Mouse (Mus musculus): ENCODE data around the gene Tmem158.

The Tmem158 gene

DNA sequence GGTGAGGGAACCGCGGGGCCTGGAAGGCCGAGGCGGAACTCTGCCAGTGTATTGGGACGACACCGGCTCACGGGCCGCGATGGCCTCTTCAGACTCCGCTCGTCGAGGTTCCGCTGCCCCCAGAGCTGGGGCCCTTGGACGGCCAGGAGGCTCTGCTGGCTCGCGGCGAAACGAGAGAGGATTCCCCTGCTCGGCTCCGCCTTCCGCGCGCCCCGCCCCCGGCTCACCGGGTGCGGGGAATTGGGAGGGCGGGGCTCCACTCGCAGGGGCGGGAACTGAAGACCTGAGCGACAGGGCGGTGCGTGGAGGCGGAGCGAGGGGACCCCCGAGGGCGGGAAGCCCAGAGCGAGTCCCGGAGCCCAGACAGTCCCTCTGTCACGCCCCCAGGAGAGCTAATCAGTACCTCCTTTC, at the start of gene Tmem158:
Gene Tmem158, minus strand, starts transcription at position 154 of the 411 bp plus-strand sequence.
- DNase-seq (ENCODE audit: low spot score in 2 of 2), result peak in 1 of 2 experiments; percentile 63

DNA sequence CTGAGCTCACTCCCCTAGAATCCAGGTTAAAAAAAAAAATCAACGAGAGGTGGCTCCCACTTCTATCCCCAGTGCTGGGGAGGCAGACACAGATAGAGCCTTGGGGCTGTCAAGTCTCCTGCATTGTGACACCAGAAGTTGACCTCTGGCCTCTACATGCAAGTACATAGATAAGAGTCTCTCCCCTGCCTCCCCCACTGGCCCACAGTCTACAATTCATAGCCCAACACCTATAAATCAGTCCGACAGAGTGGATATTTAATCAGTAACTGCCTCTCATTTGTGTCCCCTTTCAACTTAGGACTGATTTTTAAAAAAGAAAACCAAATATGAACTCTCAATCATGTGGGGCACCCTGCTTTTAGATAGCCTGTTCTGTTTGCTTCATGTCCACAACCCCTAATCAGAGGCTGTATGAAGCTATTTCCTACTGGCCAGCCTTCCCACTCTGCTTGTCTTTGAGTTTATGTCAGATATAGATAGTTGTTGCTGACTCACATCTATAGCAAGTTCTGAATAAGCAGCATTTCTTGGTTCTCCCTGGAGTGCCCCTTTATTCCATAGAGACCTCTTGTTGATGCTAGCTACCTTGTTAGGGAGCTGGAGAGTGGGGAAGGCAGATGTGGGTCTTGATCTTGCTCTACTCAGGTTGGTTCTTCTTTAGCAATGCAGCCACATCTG, 49.3 kb upstream of the Tmem158 start:
- no peak for DNase-seq (ENCODE audit: low spot score in 2 of 2)

DNA sequence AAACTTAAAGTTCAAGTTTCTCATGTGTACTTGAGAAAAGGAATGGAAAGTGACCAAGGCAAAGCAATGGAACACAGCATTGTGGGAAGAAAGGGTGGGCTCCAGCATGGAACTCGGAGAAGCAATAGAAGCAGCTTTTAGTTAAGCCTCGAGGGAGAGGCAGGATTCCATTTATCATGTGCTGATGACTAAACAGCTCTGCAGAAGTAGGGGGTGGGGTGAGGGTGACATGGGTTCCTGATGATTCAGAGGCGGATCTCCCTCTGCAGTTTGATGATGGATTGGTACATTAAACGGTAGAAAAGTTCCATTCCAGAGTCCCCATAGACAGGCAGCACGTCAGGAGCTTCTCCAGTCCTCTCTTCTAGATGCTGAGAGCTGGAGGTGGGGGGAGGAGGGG, 48.5 kb upstream of the Tmem158 start:
- DNase-seq (ENCODE audit: low spot score in 2 of 2), result no peak

DNA sequence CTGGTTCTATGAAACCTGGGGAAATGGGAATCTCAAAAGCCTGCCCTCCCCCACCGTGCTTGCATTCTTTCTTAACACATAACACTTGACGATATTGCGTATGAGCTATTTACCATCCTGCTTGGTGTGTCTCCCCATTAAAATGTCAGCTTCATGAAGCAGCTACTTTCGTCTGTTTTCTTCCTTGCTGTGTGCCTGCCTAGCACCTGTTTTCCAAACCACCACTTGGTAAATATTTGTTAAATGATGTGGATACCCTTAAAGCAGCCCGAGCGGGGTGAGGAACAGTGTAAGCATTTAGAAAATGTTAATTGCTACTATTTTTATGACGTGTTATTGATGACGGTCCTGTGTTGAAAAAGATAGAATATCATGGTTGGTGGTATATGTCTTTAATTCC, 44.4 kb upstream of the Tmem158 start:
- DNase-seq (ENCODE audit: low spot score in 2 of 2), result no peak

DNA sequence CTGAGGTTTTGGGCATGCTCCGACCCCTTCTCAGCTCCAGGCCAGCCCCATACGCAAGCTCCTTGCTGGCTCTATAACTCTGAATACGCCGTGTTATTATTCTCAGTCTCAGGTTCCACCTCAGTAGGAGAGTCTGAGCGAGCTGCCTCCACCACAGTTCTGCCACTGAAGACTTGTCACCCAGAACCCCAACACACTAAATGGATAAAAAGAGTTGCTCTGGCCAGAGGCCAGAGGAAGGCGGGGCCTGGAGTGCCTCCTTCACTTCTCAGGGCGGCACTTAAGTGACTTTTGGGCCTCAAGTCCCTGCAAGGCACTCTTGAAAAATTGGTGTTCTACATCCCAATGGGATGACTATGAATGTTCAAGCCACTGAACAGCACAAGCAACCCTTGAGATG, 43.4 kb upstream of the Tmem158 start:
- DNase-seq (ENCODE audit: low spot score in 2 of 2), result no peak

DNA sequence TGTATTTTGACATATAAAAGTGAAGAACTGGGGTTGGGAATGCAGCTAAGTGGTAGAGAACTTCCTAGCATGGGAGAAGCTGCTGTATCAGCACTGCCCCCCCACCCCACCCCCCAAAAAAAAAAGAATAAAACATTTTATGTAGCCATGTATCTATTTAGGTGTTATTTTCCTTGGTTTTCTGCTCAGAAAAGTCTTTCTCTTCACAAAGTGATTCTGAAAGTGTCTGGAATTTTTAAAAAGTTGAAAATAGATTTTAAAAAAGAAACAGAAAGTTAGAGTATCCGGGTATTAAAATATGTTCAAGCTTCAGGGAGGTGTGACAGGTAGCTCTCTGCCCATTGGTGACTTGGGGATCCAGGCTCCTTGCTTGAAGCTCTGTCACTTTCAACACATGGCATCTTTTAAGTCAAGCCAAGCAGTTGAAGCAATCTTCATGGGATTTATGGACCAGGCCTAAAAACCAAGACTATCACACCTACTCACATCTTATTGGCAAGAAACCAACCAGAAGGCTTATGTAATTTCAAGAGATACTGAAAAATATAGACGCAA, 42.3 kb upstream of the Tmem158 start:
- DNase-seq (ENCODE audit: low spot score in 2 of 2), result no peak

DNA sequence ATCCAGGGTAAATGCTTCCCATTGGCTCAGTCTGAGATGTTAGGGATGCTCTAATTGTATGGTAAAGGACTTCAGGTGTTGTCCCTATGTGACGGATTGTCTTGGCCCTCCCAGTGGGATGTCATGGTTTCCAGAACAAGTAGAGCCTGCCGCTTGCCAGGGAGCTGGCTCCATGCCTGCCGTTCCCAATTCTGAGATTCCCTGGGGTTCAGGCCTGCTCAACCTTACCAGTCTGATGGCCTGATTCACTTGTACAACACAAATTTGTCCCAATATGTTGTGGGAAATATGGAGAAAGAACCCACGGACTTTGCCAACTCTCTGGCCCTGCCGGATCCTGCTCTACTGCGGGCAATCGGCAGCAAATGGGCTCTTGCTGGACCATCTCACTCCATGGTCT, 37.3 kb upstream of the Tmem158 start:
- no peak for DNase-seq (ENCODE audit: low spot score in 2 of 2)

DNA sequence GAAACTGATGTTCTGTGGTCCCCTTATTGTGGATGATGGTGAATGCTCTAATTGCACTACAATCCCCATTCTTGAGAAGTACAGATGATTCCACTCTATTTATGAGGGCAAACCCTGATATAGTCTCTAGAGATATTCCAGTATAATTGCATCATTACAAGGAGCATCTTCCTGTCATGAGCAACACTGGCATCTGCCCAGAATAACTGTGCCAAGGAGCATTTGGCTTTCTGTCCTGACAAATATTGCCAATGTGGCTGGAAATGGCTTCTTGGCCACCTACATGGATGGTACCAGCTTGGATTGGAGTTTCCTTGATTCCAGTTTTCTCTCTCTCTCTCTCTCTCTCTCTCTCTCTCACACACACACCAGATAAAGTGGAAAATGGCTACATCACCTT, 35.7 kb upstream of the Tmem158 start:
- no peak for DNase-seq (ENCODE audit: low spot score in 2 of 2)

DNA sequence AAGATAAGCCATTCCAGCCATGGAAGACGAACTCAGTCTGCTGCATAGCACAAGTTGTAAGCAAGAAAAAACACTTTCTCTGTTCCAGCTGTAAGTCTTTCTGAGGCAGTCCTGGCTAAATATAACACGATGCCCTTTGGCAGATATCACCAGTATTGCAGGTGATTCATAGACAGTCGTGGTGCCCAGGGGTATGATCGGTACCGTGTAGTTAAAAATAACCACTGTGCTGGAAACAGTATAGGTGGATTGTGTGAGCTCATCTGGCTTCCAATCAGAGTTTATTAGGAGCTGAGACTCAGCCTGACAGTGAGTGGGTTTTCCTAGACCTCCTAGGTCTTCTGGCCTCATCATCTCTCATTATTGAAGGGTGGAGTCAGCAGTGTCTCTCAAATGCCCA, 34.0 kb upstream of the Tmem158 start:
- DNase-seq (ENCODE audit: low spot score in 2 of 2), result no peak

DNA sequence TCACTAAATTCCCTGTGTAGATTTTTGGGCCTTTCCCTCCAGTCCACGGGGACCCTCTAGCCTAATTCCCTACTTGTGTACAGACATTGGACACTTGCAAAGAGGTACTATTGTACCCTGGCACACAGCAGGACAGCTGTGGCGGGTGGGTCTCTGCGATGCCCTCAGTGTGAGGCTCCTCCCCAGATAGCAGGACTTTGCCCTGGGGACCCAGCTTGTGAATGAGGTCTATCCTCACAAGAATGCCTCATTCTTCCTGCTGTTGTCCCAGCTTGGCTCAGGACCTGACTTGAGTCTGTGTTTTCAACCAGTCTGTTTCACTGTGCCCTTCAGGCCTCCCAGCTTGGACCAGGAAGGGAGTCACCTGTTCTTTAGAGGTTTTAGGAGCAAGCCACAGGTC, 27.8 kb upstream of the Tmem158 start:
- no peak for DNase-seq (ENCODE audit: low spot score in 2 of 2)

DNA sequence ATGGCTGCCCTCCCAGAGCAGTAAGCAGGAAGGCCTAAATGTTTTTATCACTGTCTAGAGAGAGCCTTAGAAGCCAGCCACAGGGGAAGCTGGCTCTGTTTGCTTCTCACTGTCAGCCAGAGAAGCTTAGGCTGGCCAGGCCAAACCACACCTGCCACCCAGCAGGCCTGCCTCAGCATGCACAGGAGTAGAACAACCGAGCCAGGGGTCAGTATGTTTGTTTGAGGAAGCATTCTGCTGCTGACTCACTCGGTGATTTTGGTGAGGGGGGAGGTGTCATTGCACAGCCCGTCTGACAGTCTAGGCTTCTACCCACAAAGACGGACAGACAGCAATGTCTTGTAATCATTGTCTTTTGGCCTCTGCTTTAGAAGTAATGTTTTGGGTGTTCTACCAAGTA, 25.1 kb upstream of the Tmem158 start:
- no peak for DNase-seq (ENCODE audit: low spot score in 2 of 2)

DNA sequence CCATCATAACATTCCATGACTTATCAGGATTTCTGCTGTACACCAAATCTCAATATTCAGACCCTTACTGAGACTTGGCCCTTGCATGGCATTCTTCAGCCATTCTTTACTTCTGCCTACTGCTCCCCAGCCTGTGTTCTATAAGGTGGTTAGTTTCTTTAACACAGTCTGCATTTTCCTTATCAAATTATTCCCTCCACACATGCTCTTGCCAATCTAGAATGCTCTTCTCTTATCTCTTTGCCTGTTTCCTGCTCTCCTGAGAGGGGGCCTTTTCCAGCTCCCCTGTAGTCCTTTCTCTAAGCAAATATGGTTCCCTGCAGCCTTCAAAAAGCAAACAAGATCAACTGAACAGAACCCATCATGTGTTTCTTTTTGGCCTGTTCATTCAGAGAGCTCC, 20.2 kb upstream of the Tmem158 start:
- no peak for DNase-seq (ENCODE audit: low spot score in 2 of 2)

DNA sequence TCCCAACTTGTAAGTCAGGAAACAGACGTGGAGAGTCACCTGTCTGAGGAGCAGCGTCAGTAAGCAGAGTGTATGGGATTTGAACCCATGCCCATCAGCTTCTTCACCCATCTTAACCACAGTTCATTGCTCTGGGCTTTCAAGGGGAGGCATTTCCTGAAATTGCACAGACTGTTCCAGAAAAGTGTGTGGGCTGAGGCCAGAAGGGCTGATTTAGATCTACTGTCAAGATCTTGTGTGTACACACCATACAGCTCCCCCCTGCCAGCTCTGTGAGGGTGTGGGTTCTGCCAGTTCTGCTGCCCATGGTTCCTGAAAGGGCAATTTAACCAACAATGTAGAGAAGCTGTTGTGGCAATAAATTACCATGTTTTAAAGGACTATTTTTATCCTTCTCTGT, 17.4 kb upstream of the Tmem158 start:
- no peak for DNase-seq (ENCODE audit: low spot score in 2 of 2)

DNA sequence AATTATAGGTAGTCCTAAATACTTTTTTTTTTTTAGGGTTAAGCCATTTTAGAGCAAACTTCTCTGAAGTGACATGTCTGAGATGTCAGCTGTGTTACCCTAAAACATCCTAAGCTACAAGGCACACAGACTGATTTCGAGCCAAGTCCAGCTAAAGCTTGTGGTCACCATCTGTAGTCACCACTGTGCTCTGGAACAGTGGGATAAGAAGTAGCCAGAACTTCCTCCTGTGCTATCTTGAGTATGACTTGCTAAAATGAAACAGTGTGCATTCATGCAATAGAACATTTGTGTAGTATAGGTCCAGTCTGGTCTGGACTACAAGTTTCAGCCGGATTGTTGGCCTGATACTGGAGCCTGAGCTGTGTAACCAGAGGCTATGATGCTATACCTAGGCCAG, 14.8 kb upstream of the Tmem158 start:
- no peak for DNase-seq (ENCODE audit: low spot score in 2 of 2)

DNA sequence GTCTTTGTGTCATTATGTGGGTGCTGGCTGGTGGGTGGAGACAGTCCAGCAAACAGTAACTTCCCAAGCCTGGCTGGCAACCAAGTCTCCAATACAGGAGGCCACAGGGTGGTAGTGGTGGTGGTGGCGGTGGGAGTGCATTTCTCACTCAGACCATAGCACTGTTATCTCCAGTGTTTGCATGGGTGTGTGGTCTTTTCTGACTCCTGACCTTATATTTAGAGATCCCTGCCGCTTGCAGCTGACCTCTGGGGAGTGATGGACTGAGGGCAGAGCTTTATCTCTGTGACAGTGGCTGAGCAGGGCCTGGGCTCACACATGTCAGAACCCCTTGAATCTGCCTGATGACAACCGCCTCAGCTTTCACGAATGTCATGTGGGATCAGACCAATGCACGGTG, 14.1 kb upstream of the Tmem158 start:
- no peak for DNase-seq (ENCODE audit: low spot score in 2 of 2)

DNA sequence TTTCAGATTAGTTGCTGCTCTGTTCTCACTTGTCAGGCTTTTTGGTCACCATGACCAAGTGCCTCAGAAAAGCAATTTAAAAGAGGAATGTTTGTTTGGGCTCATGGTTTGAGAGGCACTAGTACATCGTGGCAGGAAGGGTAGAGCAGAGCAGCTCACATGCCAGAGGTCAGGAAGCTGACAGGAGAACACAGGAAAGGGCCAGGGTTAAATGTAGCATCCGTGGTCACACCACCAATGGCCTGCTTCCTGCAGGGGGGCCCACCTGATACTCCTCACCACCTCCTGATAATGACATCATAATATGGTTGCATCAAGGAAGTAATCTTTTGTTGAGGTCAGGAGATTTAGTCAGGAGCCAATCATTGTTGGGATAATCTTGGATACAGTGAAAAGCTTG, 13.3 kb upstream of the Tmem158 start:
- DNase-seq (ENCODE audit: low spot score in 2 of 2), result no peak

DNA sequence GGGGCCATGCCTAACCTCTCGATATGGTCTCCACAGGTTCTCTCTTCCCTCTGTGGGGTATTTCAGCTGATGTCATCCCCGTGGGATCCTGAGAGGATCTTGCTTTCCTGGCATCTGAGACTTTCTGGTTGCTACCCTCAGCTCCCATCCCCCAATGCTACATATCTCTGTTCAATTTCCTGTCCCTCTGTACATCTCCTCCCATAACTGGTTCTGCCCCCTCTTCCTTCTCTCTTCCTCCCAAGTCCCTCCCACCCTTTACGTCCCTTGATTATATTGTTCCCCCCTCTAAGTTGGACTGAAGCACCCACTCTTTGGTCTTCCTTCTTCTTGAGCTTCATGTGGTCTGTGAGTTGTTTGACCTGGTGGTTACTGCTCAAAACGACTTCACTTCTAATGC, 11.0 kb upstream of the Tmem158 start:
- no peak for DNase-seq (ENCODE audit: low spot score in 2 of 2)

DNA sequence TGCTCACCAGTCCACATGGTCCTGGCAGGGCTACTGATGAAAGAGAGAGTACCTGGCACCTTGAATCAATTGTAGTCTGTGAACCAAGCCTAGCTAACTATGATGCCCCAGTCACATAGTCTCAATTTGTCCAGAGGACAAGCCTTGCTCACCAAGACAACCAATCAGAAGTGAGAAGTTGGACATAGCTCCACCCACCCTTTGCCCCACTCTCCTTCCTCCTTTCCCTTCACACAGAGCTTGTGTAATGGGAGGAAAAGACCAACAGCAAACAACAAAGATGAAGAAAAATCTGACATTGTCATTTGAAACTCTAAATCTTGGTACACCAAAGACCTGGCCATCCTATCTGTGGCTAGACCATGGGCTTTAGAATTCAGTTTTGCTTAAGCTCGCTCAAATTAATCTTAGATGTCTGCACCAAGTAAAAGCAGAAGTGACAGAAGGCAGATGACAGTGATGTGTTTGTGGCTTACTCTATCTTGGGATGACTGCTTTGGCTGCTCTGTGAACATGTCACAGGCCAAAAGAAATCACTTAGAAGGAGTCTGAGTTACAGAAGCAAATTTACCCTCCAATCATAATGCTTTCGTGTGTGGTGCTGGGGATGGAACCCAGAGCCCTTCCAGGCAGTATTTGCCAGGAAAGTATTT, 9.5 kb upstream of the Tmem158 start:
- DNase-seq (ENCODE audit: low spot score in 2 of 2), result no peak

DNA sequence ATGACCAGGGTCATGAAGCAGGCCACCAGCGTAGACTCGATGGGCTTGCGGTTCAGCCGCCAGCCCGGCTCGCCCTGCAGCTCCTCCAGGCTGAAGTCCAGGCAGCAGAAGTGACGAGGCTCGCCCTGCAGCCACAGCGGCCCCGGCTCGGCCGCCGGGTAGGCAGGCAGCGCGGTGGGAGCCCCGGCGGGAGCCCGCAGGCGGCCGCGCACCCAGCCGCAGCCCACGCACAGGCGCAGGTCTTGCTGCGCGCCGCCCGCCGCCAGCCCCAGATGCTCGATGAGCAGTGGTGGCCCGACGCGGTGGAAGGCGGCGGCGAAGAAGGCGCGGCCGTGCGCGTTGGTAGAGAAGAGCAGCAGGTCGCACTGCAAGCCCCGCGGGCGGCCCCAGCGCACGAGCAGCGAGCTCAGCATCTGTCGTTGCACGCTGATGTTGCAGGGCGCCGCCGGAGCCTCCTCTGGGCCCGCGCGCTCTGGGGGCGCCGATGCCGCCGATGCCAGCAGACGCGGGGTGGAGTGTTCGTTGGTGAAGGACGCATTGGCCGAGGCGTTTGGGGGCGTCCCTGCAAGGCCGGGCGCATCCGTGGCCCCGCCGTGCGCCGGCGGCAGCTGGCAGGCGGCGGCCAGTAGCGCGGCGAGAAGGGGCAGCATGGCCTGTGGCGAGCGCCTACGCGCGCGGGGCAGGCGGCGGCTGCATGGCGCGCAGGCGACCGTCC, 511 bp downstream of the Tmem158 start:
- peak; percentile 17 to 79 for DNase-seq (ENCODE audit: low spot score in 2 of 2)

DNA sequence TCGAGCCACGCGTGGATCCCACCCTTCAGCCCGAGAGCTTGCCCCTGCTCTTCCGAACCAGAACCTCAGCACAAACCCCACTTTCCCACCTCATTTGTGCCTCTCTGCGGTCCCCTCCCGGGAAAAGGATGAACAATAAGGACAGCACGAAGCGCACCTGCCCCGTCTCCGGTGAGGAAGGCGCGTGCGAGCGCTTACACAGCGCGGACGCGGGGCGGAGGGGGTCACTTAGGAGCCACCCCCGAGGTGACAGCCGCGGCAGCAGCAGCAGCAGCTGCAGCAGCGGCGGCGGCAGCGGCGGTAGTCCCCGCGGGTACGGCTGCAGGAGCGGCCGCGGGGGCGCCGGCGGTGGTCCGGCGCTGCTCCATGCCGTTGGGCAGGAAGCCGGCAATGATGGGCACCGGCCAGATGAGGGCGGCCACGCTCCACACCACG, 1.1 kb downstream of the Tmem158 start:
- DNase-seq (ENCODE audit: low spot score in 2 of 2), result peak in 1 of 2 experiments; percentile 53

DNA sequence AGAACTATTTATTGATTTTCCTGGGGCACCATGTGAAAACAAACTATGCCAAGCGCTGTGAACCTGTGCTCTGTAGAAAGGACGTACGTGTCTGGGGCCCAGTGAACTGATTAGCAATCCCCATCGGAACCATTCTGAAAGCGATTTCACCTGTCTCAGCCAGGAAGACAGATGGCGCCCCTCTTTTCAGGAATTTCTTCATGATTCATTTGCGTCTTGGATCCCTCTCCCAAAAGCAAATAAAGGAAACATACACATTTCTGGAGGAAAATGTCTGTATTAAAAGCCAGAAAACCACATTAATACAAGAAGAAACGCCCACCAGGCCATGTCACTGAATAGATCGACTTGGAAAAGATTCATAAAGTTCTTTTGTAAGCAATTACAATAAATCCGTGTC, 1.8 kb downstream of the Tmem158 start:
- no peak for DNase-seq (ENCODE audit: low spot score in 2 of 2)

DNA sequence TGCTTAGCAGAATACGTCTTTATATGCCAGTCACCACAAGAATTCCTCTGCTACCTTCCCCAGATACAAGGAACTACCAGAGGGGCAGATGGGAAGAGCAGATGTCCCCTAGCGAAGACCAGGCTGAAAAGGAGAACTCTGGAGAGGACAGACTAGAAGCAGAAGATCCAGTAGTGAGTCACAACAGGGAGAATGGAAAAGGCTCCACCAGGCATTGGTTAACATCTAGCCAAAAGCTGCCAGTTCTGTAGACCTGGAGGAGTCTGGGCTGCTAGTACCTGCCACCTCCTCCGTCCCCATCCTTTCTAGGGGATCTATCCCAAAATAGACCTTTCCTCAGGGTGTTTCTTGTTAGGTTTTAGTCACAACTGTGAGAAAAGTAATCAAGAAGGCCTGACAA, 4.8 kb downstream of the Tmem158 start:
- DNase-seq (ENCODE audit: low spot score in 2 of 2), result no peak

DNA sequence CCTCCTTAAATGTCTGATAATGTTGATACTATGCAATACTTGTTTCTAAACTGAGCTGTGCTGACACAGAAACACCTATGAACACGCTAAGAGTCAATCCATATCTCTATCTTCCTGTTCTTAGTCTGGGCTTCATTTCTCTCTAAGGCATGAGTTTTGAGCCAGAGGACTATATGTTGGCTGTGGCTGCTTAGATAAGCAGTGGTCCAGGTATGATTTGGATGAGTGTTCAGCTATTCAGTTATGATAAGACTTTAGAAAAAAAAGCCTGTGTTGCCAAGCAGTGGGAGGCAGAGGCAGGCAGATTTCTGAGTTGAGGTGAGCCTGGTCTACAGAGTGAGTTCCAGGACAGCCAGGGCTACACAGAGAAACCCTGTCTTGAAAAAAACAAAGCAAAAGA, 12.6 kb downstream of the Tmem158 start:
- no peak for DNase-seq (ENCODE audit: low spot score in 2 of 2)
